Mouse (Mus musculus): ENCODE measurements around the gene Dennd5a.

The Dennd5a gene

GRCm38 (mm10) chr7:109886249-109886648 lies 74.0 kb downstream of the Dennd5a start:
- no peak for DNase-seq (ENCODE audit: extremely low read depth, low read depth)

GRCm38 (mm10) chr7:109882574-109882973 lies 77.7 kb downstream of the Dennd5a start:
- no peak for DNase-seq (ENCODE audit: extremely low read depth, low read depth)

- no peak for DNase-seq (ENCODE audit: extremely low read depth, low read depth)
These were observed 78.6 kb downstream of the Dennd5a start for GRCm38 (mm10) chr7:109881561-109882099.

GRCm38 (mm10) chr7:109879158-109879557 lies 81.1 kb downstream of the Dennd5a start:
- no peak for DNase-seq (ENCODE audit: extremely low read depth, low read depth)

- DNase-seq (ENCODE audit: extremely low read depth, low read depth) = no peak
These were observed 84.2 kb downstream of the Dennd5a start for GRCm38 (mm10) chr7:109876085-109876484.

- no peak for DNase-seq (ENCODE audit: extremely low read depth, low read depth)
These were observed 84.7 kb downstream of the Dennd5a start for GRCm38 (mm10) chr7:109875598-109875997.

GRCm38 (mm10) chr7:109875033-109875432 lies 85.2 kb downstream of the Dennd5a start:
- DNase-seq (ENCODE audit: extremely low read depth, low read depth) = no peak

- no peak for DNase-seq (ENCODE audit: extremely low read depth, low read depth)
These were observed 87.1 kb downstream of the Dennd5a start for GRCm38 (mm10) chr7:109873170-109873569.

- DNase-seq (ENCODE audit: extremely low read depth, low read depth) = no peak
These were observed 89.0 kb downstream of the Dennd5a start for GRCm38 (mm10) chr7:109871232-109871631.

- DNase-seq (ENCODE audit: extremely low read depth, low read depth) = no peak
These were observed 91.8 kb downstream of the Dennd5a start for GRCm38 (mm10) chr7:109868498-109868897.

GRCm38 (mm10) chr7:109866643-109867042 lies 93.6 kb downstream of the Dennd5a start:
- no peak for DNase-seq (ENCODE audit: extremely low read depth, low read depth)

- DNase-seq (ENCODE audit: extremely low read depth, low read depth) = no peak
These were observed 94.7 kb downstream of the Dennd5a start, which contains the start of gene Scube2 for GRCm38 (mm10) chr7:109865370-109866229. Gene Scube2 (minus strand): TSS chr7:109865679.

- DNase-seq (ENCODE audit: extremely low read depth, low read depth) = peak; percentile 60
These were observed 96.7 kb downstream of the Dennd5a start for GRCm38 (mm10) chr7:109863561-109863960.

- DNase-seq (ENCODE audit: extremely low read depth, low read depth) = no peak
These were observed 100.1 kb downstream of the Dennd5a start for GRCm38 (mm10) chr7:109860162-109860561.

GRCm38 (mm10) chr7:109859354-109859753 lies 100.9 kb downstream of the Dennd5a start:
- peak; percentile 61 for DNase-seq (ENCODE audit: extremely low read depth, low read depth)

GRCm38 (mm10) chr7:109852752-109853212 lies 107.5 kb downstream of the Dennd5a start:
- peak; percentile 60 for DNase-seq (ENCODE audit: extremely low read depth, low read depth)

GRCm38 (mm10) chr7:109852017-109852416 lies 108.3 kb downstream of the Dennd5a start:
- DNase-seq (ENCODE audit: extremely low read depth, low read depth) = no peak

- DNase-seq (ENCODE audit: extremely low read depth, low read depth) = no peak
These were observed 109.7 kb downstream of the Dennd5a start for GRCm38 (mm10) chr7:109850531-109850930.

GRCm38 (mm10) chr7:109849750-109850434 lies 110.4 kb downstream of the Dennd5a start:
- DNase-seq (ENCODE audit: extremely low read depth, low read depth) = no peak

- no peak for DNase-seq (ENCODE audit: extremely low read depth, low read depth)
These were observed 111.2 kb downstream of the Dennd5a start for GRCm38 (mm10) chr7:109848867-109849733.

GRCm38 (mm10) chr7:109844100-109844499 lies 116.2 kb downstream of the Dennd5a start:
- DNase-seq (ENCODE audit: extremely low read depth, low read depth) = peak; percentile 56
